Mouse (Mus musculus) lung, adult 2 months (tissue): ENCODE data around the gene Fdps. TPM values are rescaled to one million over a fixed set of nuclear protein-coding genes. Genes with fewer than 3 reads are reported as not detected.

Source experiments
- DNase-seq: peaks from one replicate; pipeline ENCODE4 v3.0.0; 2022
- H3K4me1 ChIP-seq: fragments of 200-500 bp; 2 replicates; pipeline ENCODE4 v1.6.1; 2011; ENCODE audit warnings: low read length; ENCODE audit not compliant: control insufficient read depth, insufficient read depth
- H3K4me3 ChIP-seq: fragments of 200-500 bp; replicated peaks from 2 replicates; pipeline ENCODE3; 2011; ENCODE audit warnings: low read depth, mild to moderate bottlenecking, control low read depth, low read length; ENCODE audit errors: extremely low read depth
- CTCF ChIP-seq: fragments of 200-500 bp; IDR thresholded peaks from 2 replicates; pipeline ENCODE4 v1.5.1; 2011; ENCODE audit warnings: mild to moderate bottlenecking, low read length, control low read depth; ENCODE audit not compliant: insufficient read depth
- POLR2A ChIP-seq: fragments of 200-500 bp; IDR thresholded peaks from 2 replicates; pipeline ENCODE4 v1.6.1; 2011; ENCODE audit warnings: low read depth, mild to moderate bottlenecking, control low read depth, low read length, borderline replicate concordance; ENCODE audit errors: extremely low read depth
- WGBS: fragments of 180-500 bp; shearing (Covaris S2); methylation state at CpG from one replicate; pipeline ENCODE4 v1.1.7; 2018; 5-methylcytosine and 5-hydroxymethylcytosine counted together
- polyA plus RNA-seq: library from polyadenylated mRNA; depleted of rRNA; stranded (reverse); fragments of >200 nt; gene quantifications from 2 replicates; pipeline ENCODE4 v1.2.3, GENCODE M21; 2012; rRNA removed

Gene Fdps
- polyA plus RNA-seq, 1 experiment = 128 TPM

GRCm38 (mm10) chr3:89061696-89062095 lies 40.1 kb downstream of the Fdps start:
- Histone ChIP-seq H3K4me1 (no peaks in the 10 kb centered on the region), H3K4me3 (no peak overlapping the region)
- 85% methylated on average over 3 of the region's 3 CpGs for WGBS
- no peak for TF ChIP-seq CTCF
- no peak for TF ChIP-seq POLR2A
- no peak for DNase-seq

- no peak overlapping the region for H3K4me3 ChIP-seq
- no peaks in the 10 kb centered on the region for H3K4me1 ChIP-seq
- 85% methylated on average over 3 of the region's 3 CpGs for WGBS
- DNase-seq = peak; percentile 15
- peak; percentile 65 for TF ChIP-seq CTCF
- TF ChIP-seq POLR2A = no peak
Measured at GRCm38 (mm10) chr3:89058783-89059182, 43.0 kb downstream of the Fdps start.

DNA sequence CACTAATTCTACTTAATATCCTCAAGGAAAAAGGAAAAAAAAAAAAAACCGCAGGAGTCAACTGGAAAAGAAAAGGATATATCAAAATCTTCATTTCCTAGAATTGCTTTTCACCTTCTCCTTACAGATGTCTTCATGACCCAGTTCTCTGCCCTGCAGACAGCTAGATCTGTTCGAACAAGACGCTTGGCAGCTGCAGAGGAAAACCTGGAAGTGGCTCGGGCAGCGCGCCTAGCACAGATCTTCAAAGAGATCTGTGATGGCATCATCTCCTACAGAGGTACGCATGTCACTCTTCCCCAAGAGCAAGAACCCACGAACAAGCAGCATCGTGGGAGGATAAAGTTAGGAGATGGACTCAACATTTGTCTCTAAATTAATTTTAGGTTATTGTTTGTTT lies 43.4 kb downstream of the Fdps start:
- no peaks in the 10 kb centered on the region for H3K4me1 ChIP-seq
- 92% methylated on average over 9 of the region's 9 CpGs for WGBS
- DNase-seq = no peak
- no peak overlapping the region for H3K4me3 ChIP-seq
- TF ChIP-seq CTCF (no peak), POLR2A (no peak)

Other genes with a start within 250 kb of the Fdps start
- 24.7 and 33.7 TPM in 2 replicates for gene Msto1, start 188.0 kb downstream of the Fdps start, polyA plus RNA-seq
- gene Ash1l, start 151.3 kb downstream of the Fdps start, polyA plus RNA-seq = 7.4 and 11.7 TPM in 2 replicates
- 23.5 and 28.9 TPM in 2 replicates for gene Dap3, start 150.8 kb downstream of the Fdps start, polyA plus RNA-seq
- 56.3 and 61.3 TPM in 2 replicates for gene Rusc1, start 8.6 kb downstream of the Fdps start, polyA plus RNA-seq
- gene Gm43738, start 860 bp downstream of the Fdps start, polyA plus RNA-seq = not detected in 2 replicates
- 0.94 and 1.1 TPM in 2 replicates for gene Pklr, start 34.2 kb upstream of the Fdps start, polyA plus RNA-seq
- 0.33 and 0.67 TPM in 2 replicates for gene Hcn3, start 58.2 kb upstream of the Fdps start, polyA plus RNA-seq
- gene Clk2, start 62.8 kb upstream of the Fdps start, polyA plus RNA-seq = 55.4 and 67.8 TPM in 2 replicates
- gene Scamp3, start 75.5 kb upstream of the Fdps start, polyA plus RNA-seq = 123 and 127 TPM in 2 replicates
- 36.7 and 39.0 TPM in 2 replicates for gene Fam189b, start 81.2 kb upstream of the Fdps start, polyA plus RNA-seq
- gene Gba, start 101.0 kb upstream of the Fdps start, polyA plus RNA-seq = 56.4 and 94.2 TPM in 2 replicates
- gene Thbs3, start 113.2 kb upstream of the Fdps start, polyA plus RNA-seq = 134 and 139 TPM in 2 replicates
- 107 and 110 TPM in 2 replicates for gene Mtx1, start 125.1 kb upstream of the Fdps start, polyA plus RNA-seq
- 294 and 354 TPM in 2 replicates for gene Muc1, start 127.1 kb upstream of the Fdps start, polyA plus RNA-seq
- gene Krtcap2, start 144.0 kb upstream of the Fdps start, polyA plus RNA-seq = 189 and 252 TPM in 2 replicates
- 11.0 and 11.8 TPM in 2 replicates for gene Trim46, start 144.3 kb upstream of the Fdps start, polyA plus RNA-seq
- 411 and 476 TPM in 2 replicates for gene Dpm3, start 157.4 kb upstream of the Fdps start, polyA plus RNA-seq
- gene Slc50a1, start 168.6 kb upstream of the Fdps start, polyA plus RNA-seq = 228 and 297 TPM in 2 replicates
- gene Efna1, start 179.2 kb upstream of the Fdps start, polyA plus RNA-seq = 132 and 134 TPM in 2 replicates
- 4.1 and 20.3 TPM in 2 replicates for gene Efna3, start 221.0 kb upstream of the Fdps start, polyA plus RNA-seq
- 7.3 and 9.3 TPM in 2 replicates for gene Efna4, start 236.1 kb upstream of the Fdps start, polyA plus RNA-seq
- 190 and 225 TPM in 2 replicates for gene Adam15, start 248.0 kb upstream of the Fdps start, polyA plus RNA-seq